Mouse (Mus musculus): ENCODE results near the gene Cacna2d3. TPM values are rescaled to one million over a fixed set of nuclear protein-coding genes. Genes with fewer than 3 reads are reported as not detected.

The Cacna2d3 gene
- total and polyA plus RNA-seq, 3 experiments = 0.61 to 0.78 (median 0.70) TPM

GRCm38 (mm10) chr14:29612436-29612835 lies 109.2 kb downstream of the Cacna2d3 start:
- H3K27me3 ChIP-seq (ENCODE audit: control insufficient read depth, insufficient read depth, low read length) = no peaks in the 10 kb centered on the region
- no peaks in the 10 kb centered on the region for H3K79me2 ChIP-seq (replicated peaks; ENCODE audit: control insufficient read depth, insufficient read depth, low read length)
- no peak for TF ChIP-seq CTCF (IDR thresholded peaks at IDR 0.05)
- TF ChIP-seq POLR2A (IDR thresholded peaks at IDR 0.05; ENCODE audit: insufficient read depth, low read depth, low read length) = no peak
- no peak for TF ChIP-seq EP300 (IDR thresholded peaks at IDR 0.05; ENCODE audit: insufficient read depth, low read depth, low read length)
- H3K27ac ChIP-seq = no peak overlapping the region
- DNase-seq = no peak
- WGBS = 82% methylated on average over 5 of the region's 5 CpGs
- intact Hi-C loops (cut with DNase I) = no loop called here
- H3K9ac ChIP-seq (ENCODE audit: low read depth, low read length) = no peak overlapping the region
- no peak overlapping the region for H3K4me3 ChIP-seq
- no peaks in the 10 kb centered on the region for H3K4me1 ChIP-seq (ENCODE audit: control insufficient read depth, insufficient read depth, low read length)
- no peaks in the 10 kb centered on the region for H3K36me3 ChIP-seq (ENCODE audit: control insufficient read depth, insufficient read depth, low read length)

- H3K27ac ChIP-seq = no peak overlapping the region
- DNase-seq = no peak
- H3K79me2 ChIP-seq (replicated peaks; ENCODE audit: control insufficient read depth, insufficient read depth, low read length) = no peaks in the 10 kb centered on the region
- no peaks in the 10 kb centered on the region for H3K27me3 ChIP-seq (ENCODE audit: control insufficient read depth, insufficient read depth, low read length)
- WGBS = 54% methylated on average over 6 of the region's 6 CpGs
- no peaks in the 10 kb centered on the region for H3K4me1 ChIP-seq (ENCODE audit: control insufficient read depth, insufficient read depth, low read length)
- intact Hi-C loops (cut with DNase I) = no loop called here
- H3K9ac ChIP-seq (ENCODE audit: low read depth, low read length) = no peak overlapping the region
- TF ChIP-seq CTCF (IDR thresholded peaks at IDR 0.05) = no peak
- no peak for TF ChIP-seq POLR2A (IDR thresholded peaks at IDR 0.05; ENCODE audit: insufficient read depth, low read depth, low read length)
- TF ChIP-seq EP300 (IDR thresholded peaks at IDR 0.05; ENCODE audit: insufficient read depth, low read depth, low read length) = no peak
- no peak overlapping the region for H3K4me3 ChIP-seq
- no peaks in the 10 kb centered on the region for H3K36me3 ChIP-seq (ENCODE audit: control insufficient read depth, insufficient read depth, low read length)
Measured at GRCm38 (mm10) chr14:29608761-29609160, 112.9 kb downstream of the Cacna2d3 start.

- DNase-seq = no peak
- H3K4me1 ChIP-seq (ENCODE audit: control insufficient read depth, insufficient read depth, low read length) = no peaks in the 10 kb centered on the region
- 81% methylated on average over 8 of the region's 8 CpGs for WGBS
- no peaks in the 10 kb centered on the region for H3K36me3 ChIP-seq (ENCODE audit: control insufficient read depth, insufficient read depth, low read length)
- H3K27me3 ChIP-seq (ENCODE audit: control insufficient read depth, insufficient read depth, low read length) = no peaks in the 10 kb centered on the region
- intact Hi-C loops (cut with DNase I) = no loop called here
- H3K9ac ChIP-seq (ENCODE audit: low read depth, low read length) = no peak overlapping the region
- H3K27ac ChIP-seq = no peak overlapping the region
- no peaks in the 10 kb centered on the region for H3K79me2 ChIP-seq (replicated peaks; ENCODE audit: control insufficient read depth, insufficient read depth, low read length)
- no peak overlapping the region for H3K4me3 ChIP-seq
- TF ChIP-seq POLR2A (IDR thresholded peaks at IDR 0.05; ENCODE audit: insufficient read depth, low read depth, low read length) (no peak), CTCF (IDR thresholded peaks at IDR 0.05) (no peak), EP300 (IDR thresholded peaks at IDR 0.05; ENCODE audit: insufficient read depth, low read depth, low read length) (no peak)
Measured at GRCm38 (mm10) chr14:29599428-29599827, 122.2 kb downstream of the Cacna2d3 start.

- H3K9ac ChIP-seq (ENCODE audit: low read depth, low read length) = no peak overlapping the region
- intact Hi-C loops (cut with DNase I) = no loop called here
Measured at GRCm38 (mm10) chr14:29592896-29593295, 128.8 kb downstream of the Cacna2d3 start.

DNA sequence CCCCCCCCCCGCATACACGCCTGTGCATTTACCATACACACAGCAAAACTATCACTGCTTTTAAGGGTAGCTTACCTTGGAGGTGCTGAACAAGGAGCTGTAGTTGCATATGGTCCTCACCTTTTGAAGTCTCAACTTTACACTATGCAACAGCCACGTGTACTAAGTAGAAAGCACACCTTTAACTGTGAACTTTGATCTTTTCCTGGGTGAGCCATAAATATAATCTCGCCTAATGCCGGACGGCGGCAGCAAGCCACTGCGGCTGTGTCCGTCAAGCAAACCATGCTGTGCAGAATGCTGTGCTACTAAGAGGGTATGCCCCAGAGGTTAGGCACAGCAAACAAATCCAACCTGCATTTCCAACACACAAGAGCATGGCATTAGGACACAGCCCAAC lies 132.0 kb downstream of the Cacna2d3 start:
- intact Hi-C loops (cut with DNase I) = no loop called here
- TF ChIP-seq CTCF (IDR thresholded peaks at IDR 0.05) (no peak), POLR2A (IDR thresholded peaks at IDR 0.05; ENCODE audit: insufficient read depth, low read depth, low read length) (no peak), EP300 (IDR thresholded peaks at IDR 0.05; ENCODE audit: insufficient read depth, low read depth, low read length) (no peak)
- H3K36me3 ChIP-seq (ENCODE audit: control insufficient read depth, insufficient read depth, low read length) = no peaks in the 10 kb centered on the region
- no peaks in the 10 kb centered on the region for H3K27me3 ChIP-seq (ENCODE audit: control insufficient read depth, insufficient read depth, low read length)
- H3K79me2 ChIP-seq (replicated peaks; ENCODE audit: control insufficient read depth, insufficient read depth, low read length) = no peaks in the 10 kb centered on the region
- H3K4me1 ChIP-seq (ENCODE audit: control insufficient read depth, insufficient read depth, low read length) = no peaks in the 10 kb centered on the region
- no peak overlapping the region for H3K27ac ChIP-seq
- no peak overlapping the region for H3K9ac ChIP-seq (ENCODE audit: low read depth, low read length)
- WGBS = 86% methylated on average over 9 of the region's 9 CpGs
- no peak overlapping the region for H3K4me3 ChIP-seq
- DNase-seq = no peak

More at GRCm38 (mm10) chr14:29592896-29593295, 128.8 kb downstream of the Cacna2d3 start:
- 74% methylated on average over 4 of the region's 4 CpGs for WGBS
- Histone ChIP-seq H3K27ac (no peak overlapping the region), H3K79me2 (replicated peaks; ENCODE audit: control insufficient read depth, insufficient read depth, low read length) (no peaks in the 10 kb centered on the region), H3K27me3 (ENCODE audit: control insufficient read depth, insufficient read depth, low read length) (no peaks in the 10 kb centered on the region), H3K4me3 (no peak overlapping the region), H3K4me1 (ENCODE audit: control insufficient read depth, insufficient read depth, low read length) (no peaks in the 10 kb centered on the region), H3K36me3 (ENCODE audit: control insufficient read depth, insufficient read depth, low read length) (no peaks in the 10 kb centered on the region)
- DNase-seq = no peak
- TF ChIP-seq POLR2A (IDR thresholded peaks at IDR 0.05; ENCODE audit: insufficient read depth, low read depth, low read length) = no peak
- no peak for TF ChIP-seq EP300 (IDR thresholded peaks at IDR 0.05; ENCODE audit: insufficient read depth, low read depth, low read length)
- TF ChIP-seq CTCF (IDR thresholded peaks at IDR 0.05) = no peak

- Histone ChIP-seq H3K4me1 (ENCODE audit: control insufficient read depth, insufficient read depth, low read length) (no peaks in the 10 kb centered on the region), H3K4me3 (no peak overlapping the region), H3K27me3 (ENCODE audit: control insufficient read depth, insufficient read depth, low read length) (no peaks in the 10 kb centered on the region), H3K27ac (no peak overlapping the region), H3K9ac (ENCODE audit: low read depth, low read length) (no peak overlapping the region), H3K36me3 (ENCODE audit: control insufficient read depth, insufficient read depth, low read length) (no peaks in the 10 kb centered on the region), H3K79me2 (replicated peaks; ENCODE audit: control insufficient read depth, insufficient read depth, low read length) (no peaks in the 10 kb centered on the region)
- no peak for DNase-seq
- intact Hi-C loops (cut with DNase I) = no loop called here
- 49% methylated on average over 2 of the region's 2 CpGs for WGBS
- TF ChIP-seq CTCF (IDR thresholded peaks at IDR 0.05) (no peak), EP300 (IDR thresholded peaks at IDR 0.05; ENCODE audit: insufficient read depth, low read depth, low read length) (no peak), POLR2A (IDR thresholded peaks at IDR 0.05; ENCODE audit: insufficient read depth, low read depth, low read length) (no peak)
Measured at GRCm38 (mm10) chr14:29581961-29582360, 139.7 kb downstream of the Cacna2d3 start.
